Mouse (Mus musculus): ENCODE results near the gene Vmn2r41. TPM values are rescaled to one million over a fixed set of nuclear protein-coding genes. Genes with fewer than 3 reads are reported as not detected.
"Not testable (repeated sequence)": the region's sequence is repeated elsewhere in the genome, so short reads cannot be mapped to it uniquely, and the experiment has no call there.

Gene Vmn2r41
- polyA plus RNA-seq (2012; fragmentation: generic; extraction: Trizol), result not detected

DNA sequence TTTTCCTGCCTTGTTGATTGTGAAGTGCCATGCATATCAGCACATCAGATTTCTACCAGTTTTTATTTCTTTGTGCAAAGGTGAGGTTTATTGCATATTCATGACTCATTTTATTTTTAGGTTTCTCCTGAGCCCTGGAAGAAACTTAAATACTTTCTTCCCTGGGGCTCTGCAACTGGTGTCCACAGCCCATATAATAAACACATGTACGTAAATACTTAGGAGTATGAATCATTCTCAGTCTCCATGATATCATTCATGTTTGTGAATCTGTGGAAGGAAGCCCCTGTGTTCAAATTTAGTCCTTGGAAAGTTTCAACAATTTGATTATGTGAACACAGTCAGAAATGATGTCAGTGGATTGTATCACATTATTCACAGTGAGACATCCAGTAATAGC, at the start of gene Vmn2r41:
TSS of gene Vmn2r41 (minus strand) at position 101 of the 400 bp plus-strand sequence.
- H3K4me3 ChIP-seq; H3ac ChIP-seq (ENCODE audit: control insufficient read depth, insufficient read length); H3K27me3 ChIP-seq (ENCODE audit: control insufficient read depth, insufficient read depth, insufficient read length); H3K36me3 ChIP-seq (ENCODE audit: control insufficient read depth, insufficient read depth); H3K79me2 ChIP-seq (ENCODE audit: control insufficient read depth, insufficient read depth); H3K4me2 ChIP-seq (ENCODE audit: low read depth): not testable (repeated sequence)

- H3K27me3 ChIP-seq (ENCODE audit: control insufficient read depth, insufficient read depth, insufficient read length); H3K36me3 ChIP-seq (ENCODE audit: control insufficient read depth, insufficient read depth); H3ac ChIP-seq (ENCODE audit: control insufficient read depth, insufficient read length); H3K4me2 ChIP-seq (ENCODE audit: low read depth); H3K4me3 ChIP-seq; H3K79me2 ChIP-seq (ENCODE audit: control insufficient read depth, insufficient read depth): not testable (repeated sequence)
Measured at GRCm38 (mm10) chr7:8200220-8200619, 38.8 kb upstream of the Vmn2r41 start, which contains the start of gene Vmn2r42. Gene Vmn2r42, minus strand, starts transcription at chr7:8200320.

- not testable (repeated sequence) for H3K4me3 ChIP-seq; H3K36me3 ChIP-seq (ENCODE audit: control insufficient read depth, insufficient read depth); H3ac ChIP-seq (ENCODE audit: control insufficient read depth, insufficient read length); H3K27me3 ChIP-seq (ENCODE audit: control insufficient read depth, insufficient read depth, insufficient read length); H3K79me2 ChIP-seq (ENCODE audit: control insufficient read depth, insufficient read depth); H3K4me2 ChIP-seq (ENCODE audit: low read depth)
Measured at GRCm38 (mm10) chr7:8092871-8093270, 68.6 kb downstream of the Vmn2r41 start.

Other genes with a start within 250 kb of the Vmn2r41 start
- not detected for gene Vmn2r42, start 38.7 kb upstream of the Vmn2r41 start, polyA plus RNA-seq (2012; fragmentation: generic; extraction: Trizol)
- gene Vmn2r43, start 98.9 kb upstream of the Vmn2r41 start, polyA plus RNA-seq (2012; fragmentation: generic; extraction: Trizol), result not detected
- gene Vmn2r44, start 221.7 kb upstream of the Vmn2r41 start, polyA plus RNA-seq (2012; fragmentation: generic; extraction: Trizol), result not detected

All from myocyte (in vitro differentiated cells).